Mouse (Mus musculus) splenic B cell, adult 2 months (primary cell): Measurements from ENCODE around the gene Wdfy3.

Experiments
- DNase-seq: peaks from one replicate; pipeline ENCODE4 v3.0.0-alpha.2; 2011; ENCODE audit warnings: low read depth, low spot score
- H3K27me3 ChIP-seq: 2 replicates; pipeline ENCODE4 v1.6.1; 2012; ENCODE audit warnings: mild to moderate bottlenecking, low read length, moderate library complexity, mixed read lengths; ENCODE audit not compliant: control insufficient read depth, poor library complexity, insufficient read depth, severe bottlenecking
- H3K36me3 ChIP-seq: 2 replicates; pipeline ENCODE4 v1.6.1; 2012; ENCODE audit warnings: mild to moderate bottlenecking, low read length, moderate library complexity, mixed read lengths; ENCODE audit not compliant: control insufficient read depth, poor library complexity, insufficient read depth, severe bottlenecking

Wdfy3 gene

GRCm38 (mm10) chr5:101957419-101957818, 112.3 kb downstream of the Wdfy3 start:
- H3K27me3 ChIP-seq: no peaks in the 10 kb centered on the region
- no peaks in the 10 kb centered on the region for H3K36me3 ChIP-seq
- DNase-seq: no peak

- Histone ChIP-seq H3K36me3 (no peaks in the 10 kb centered on the region), H3K27me3 (no peaks in the 10 kb centered on the region)
- no peak for DNase-seq
These were observed 115.1 kb downstream of the Wdfy3 start for GRCm38 (mm10) chr5:101954393-101955340.

GRCm38 (mm10) chr5:101951918-101952317, 117.8 kb downstream of the Wdfy3 start:
- no peak for DNase-seq
- Histone ChIP-seq H3K36me3 (no peaks in the 10 kb centered on the region), H3K27me3 (no peaks in the 10 kb centered on the region)

- Histone ChIP-seq H3K36me3 (no peaks in the 10 kb centered on the region), H3K27me3 (no peaks in the 10 kb centered on the region)
- no peak for DNase-seq
These were observed 120.4 kb downstream of the Wdfy3 start for GRCm38 (mm10) chr5:101949323-101949722.

GRCm38 (mm10) chr5:101948641-101949040, 121.1 kb downstream of the Wdfy3 start:
- no peaks in the 10 kb centered on the region for H3K27me3 ChIP-seq
- H3K36me3 ChIP-seq: no peaks in the 10 kb centered on the region
- no peak for DNase-seq

- Histone ChIP-seq H3K36me3 (no peaks in the 10 kb centered on the region), H3K27me3 (no peaks in the 10 kb centered on the region)
- DNase-seq: no peak
These were observed 124.0 kb downstream of the Wdfy3 start for GRCm38 (mm10) chr5:101945731-101946130.

GRCm38 (mm10) chr5:101937909-101938596, 131.7 kb downstream of the Wdfy3 start:
- H3K27me3 ChIP-seq: no peaks in the 10 kb centered on the region
- no peaks in the 10 kb centered on the region for H3K36me3 ChIP-seq
- peak; percentile 65 for DNase-seq

- DNase-seq: no peak
- no peaks in the 10 kb centered on the region for H3K27me3 ChIP-seq
- H3K36me3 ChIP-seq: no peaks in the 10 kb centered on the region
These were observed 132.4 kb downstream of the Wdfy3 start for GRCm38 (mm10) chr5:101937362-101937761.

- Histone ChIP-seq H3K27me3 (no peaks in the 10 kb centered on the region), H3K36me3 (no peaks in the 10 kb centered on the region)
- peak; percentile 55 for DNase-seq
These were observed 133.8 kb downstream of the Wdfy3 start for GRCm38 (mm10) chr5:101935893-101936292.

GRCm38 (mm10) chr5:101934629-101935028, 135.1 kb downstream of the Wdfy3 start:
- H3K36me3 ChIP-seq: no peaks in the 10 kb centered on the region
- H3K27me3 ChIP-seq: no peaks in the 10 kb centered on the region
- peak; percentile 12 for DNase-seq

- no peak for DNase-seq
These were observed 136.5 kb downstream of the Wdfy3 start for GRCm38 (mm10) chr5:101932971-101933810.

GRCm38 (mm10) chr5:101931997-101932396, 137.7 kb downstream of the Wdfy3 start:
- Histone ChIP-seq H3K27me3 (no peaks in the 10 kb centered on the region), H3K36me3 (no peaks in the 10 kb centered on the region)
- peak; percentile 13 for DNase-seq

More at GRCm38 (mm10) chr5:101932971-101933810, 136.5 kb downstream of the Wdfy3 start:
- no peaks in the 10 kb centered on the region for H3K36me3 ChIP-seq
- no peaks in the 10 kb centered on the region for H3K27me3 ChIP-seq

GRCm38 (mm10) chr5:101926311-101926710, 143.4 kb downstream of the Wdfy3 start:
- H3K36me3 ChIP-seq: no peaks in the 10 kb centered on the region
- DNase-seq: no peak
- H3K27me3 ChIP-seq: no peaks in the 10 kb centered on the region

- Histone ChIP-seq H3K27me3 (no peaks in the 10 kb centered on the region), H3K36me3 (no peaks in the 10 kb centered on the region)
- no peak for DNase-seq
These were observed 146.0 kb downstream of the Wdfy3 start for GRCm38 (mm10) chr5:101923710-101924109.
